Mouse (Mus musculus) monocyte, adult 2 months (primary cell): ENCODE measurements around the gene Srsf10.

Experiments used
- DNase-seq, 2 experiments: peaks; one replicate each; pipeline ENCODE4 v3.0.0; 2022; ENCODE audit warnings: low spot score in 2 of 2, low read depth in 1 of 2

Srsf10 gene

GRCm38 (mm10) chr4:135855536-135856222 is at the start of gene Srsf10:
TSS of gene Srsf10 (plus strand) at chr4:135855747.
- peak; percentile 83 to 91 for DNase-seq

DNA sequence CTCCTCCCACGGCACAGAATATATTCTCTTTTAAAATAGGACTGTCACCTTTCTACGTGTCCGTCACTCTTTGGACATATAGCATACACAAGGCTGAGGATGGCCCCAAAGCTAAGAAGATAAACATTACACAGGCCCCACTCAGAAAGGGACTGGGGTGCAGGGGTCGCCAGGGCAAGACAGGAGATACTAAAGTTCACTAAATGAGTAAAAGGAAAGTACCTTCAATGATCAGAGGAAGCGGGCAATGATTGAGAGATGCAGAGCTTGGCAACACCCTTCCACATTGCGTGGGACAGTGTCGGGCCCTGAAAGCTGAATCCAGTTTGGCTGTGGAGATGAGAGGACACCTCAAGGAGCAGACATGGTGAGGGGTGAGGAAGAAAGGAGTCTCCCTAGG is 40.7 kb upstream of the Srsf10 start:
- DNase-seq = no peak

DNA sequence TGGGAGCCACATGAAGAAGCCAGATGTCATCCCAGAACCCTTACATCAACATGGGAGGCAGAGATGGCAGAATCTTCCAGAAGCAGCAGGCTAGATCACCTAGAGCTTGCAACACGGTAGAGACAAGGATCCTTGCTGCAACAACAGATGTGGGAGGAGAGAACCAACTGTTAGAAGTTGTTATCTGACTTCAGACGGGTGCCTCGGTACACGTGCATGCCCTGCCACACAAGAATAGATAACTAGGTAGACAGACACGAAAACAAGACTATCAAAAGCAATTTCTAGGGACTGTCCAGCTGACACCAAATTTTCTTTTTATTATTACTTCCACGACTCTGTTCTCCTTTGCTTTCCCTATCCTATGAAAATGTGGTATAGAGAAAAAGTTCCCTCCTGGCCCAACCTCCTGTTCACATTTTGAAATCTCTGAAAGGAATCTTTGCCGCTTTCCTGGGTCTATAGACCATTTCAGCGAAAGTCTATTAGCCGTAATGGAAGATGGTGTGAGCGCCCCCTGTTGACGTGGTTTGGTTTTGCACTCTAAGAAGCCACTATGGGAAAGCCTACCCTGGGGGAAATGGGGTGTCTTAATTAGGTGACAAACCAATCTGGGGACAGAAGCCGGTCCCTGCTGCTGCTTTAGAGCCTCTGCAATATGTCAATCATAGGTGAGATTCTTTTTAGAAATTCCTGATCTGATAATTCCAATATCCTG is 38.5 kb upstream of the Srsf10 start:
- peak in 1 of 2 experiments; percentile 23 for DNase-seq

DNA sequence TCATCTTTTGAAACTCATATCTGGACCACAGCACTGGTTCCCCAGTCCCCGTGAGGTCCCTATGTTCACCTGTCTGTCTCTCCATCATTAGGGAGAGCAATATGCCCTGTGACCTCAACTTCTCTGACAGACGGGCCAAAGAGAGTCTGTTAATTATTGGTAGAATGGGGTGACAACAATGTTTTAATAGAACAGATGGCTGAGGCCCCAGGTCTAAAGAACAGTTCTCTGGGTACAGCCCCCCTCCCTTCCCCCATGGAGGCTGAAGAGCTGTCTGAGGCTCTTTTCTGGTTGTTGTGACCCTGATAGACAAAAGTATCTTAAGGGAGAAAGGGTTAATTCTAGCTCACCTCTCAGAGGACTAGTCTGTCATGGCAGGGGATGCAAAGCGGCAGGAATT is 37.2 kb upstream of the Srsf10 start:
- DNase-seq = no peak

GRCm38 (mm10) chr4:135819826-135820526 is 35.6 kb upstream of the Srsf10 start:
- DNase-seq = peak; percentile 27 to 43

- DNase-seq = no peak
Measured at GRCm38 (mm10) chr4:135821772-135822171, 33.8 kb upstream of the Srsf10 start.

GRCm38 (mm10) chr4:135823298-135823697 is 32.2 kb upstream of the Srsf10 start:
- no peak for DNase-seq

- DNase-seq = no peak
Measured at GRCm38 (mm10) chr4:135824254-135824653, 31.3 kb upstream of the Srsf10 start.

- no peak for DNase-seq
Measured at GRCm38 (mm10) chr4:135828491-135828890, 27.1 kb upstream of the Srsf10 start.

- no peak for DNase-seq
Measured at GRCm38 (mm10) chr4:135832070-135832469, 23.5 kb upstream of the Srsf10 start.

DNA sequence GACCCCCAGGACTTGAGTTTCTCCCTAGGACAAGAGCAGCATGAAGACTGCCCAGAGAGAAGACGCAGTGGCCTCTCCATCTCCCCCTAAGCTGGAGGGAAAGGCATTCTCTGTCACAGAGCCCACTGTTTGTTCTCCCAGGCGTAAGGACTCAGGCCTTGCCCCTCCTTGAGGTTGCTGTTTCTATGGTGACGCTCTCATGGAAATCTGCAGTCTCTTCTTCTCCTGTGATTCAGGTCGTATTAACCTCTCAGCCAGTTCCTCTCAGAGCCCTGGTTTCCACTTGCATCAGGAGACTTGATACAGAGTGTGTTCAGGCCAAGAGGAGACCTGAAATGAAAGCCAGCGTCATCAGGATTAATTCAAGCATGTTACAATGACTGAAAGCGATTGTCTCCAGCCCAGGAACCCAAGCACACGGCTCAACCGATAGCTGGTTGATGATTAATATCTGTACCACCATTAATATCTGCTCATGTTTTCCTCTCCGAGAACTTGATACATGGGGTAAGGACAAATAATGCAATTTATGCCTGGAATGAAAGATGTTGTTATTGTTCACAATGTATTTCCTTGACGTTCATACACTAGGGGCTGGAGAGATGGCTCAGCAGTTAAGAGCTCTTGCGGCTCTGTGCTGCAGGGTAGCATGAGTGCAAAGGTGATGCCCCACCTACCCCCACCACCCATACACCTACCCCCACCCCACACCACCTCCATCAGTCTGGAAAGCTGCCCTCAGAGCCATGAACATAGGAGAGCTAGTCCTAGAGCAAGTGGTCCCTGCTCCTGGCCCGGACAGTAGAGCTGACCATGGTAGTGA is 22.0 kb upstream of the Srsf10 start:
- no peak for DNase-seq

DNA sequence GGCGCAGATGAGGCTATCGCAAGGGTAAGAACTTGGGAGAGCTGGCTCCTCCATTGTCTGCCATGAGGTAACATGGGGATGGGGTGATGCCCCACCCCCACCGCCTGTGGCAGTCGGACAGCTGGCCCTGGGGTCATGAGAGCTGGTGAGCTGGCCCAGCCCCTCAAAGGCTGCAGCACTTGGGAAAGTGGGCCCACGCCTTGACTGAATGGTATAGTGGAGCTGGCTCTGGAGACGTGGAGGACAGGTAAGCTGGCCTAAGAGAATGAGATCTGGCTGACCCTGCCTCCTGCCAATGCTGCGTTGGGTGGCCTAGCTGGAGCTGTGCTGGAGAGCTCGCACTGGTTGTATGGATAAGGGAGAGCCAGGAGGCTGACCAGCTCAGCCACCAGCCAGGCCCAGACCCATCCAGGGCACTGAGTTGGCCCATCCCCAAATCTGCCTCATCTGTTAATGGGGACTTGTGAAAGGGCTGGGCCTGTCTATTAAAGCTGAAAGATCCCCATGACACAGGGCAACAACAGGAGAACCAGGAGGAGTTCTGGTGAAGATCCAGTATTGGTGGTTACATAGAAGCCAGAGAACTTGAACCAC is 21.3 kb upstream of the Srsf10 start:
- no peak for DNase-seq

DNA sequence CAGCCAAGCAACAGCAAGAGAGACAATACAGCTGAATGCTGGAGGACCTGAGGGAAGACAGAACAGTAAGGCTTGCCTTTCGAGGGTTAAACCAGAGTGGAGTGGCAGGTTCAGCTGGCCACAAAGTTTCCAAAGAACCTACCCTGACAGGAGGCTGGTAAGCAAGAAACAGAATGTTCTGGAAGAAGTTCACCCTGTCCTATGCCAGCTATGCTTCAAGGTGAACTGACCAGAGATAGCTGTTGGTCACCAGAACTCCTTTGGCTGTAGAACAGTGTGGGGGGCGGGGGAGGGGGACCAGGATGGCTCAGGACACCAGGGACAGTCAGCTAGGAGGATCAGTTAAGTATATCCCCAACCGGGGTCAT is 16.6 kb upstream of the Srsf10 start:
- DNase-seq = no peak

GRCm38 (mm10) chr4:135839293-135840011 is 16.1 kb upstream of the Srsf10 start:
- no peak for DNase-seq

DNA sequence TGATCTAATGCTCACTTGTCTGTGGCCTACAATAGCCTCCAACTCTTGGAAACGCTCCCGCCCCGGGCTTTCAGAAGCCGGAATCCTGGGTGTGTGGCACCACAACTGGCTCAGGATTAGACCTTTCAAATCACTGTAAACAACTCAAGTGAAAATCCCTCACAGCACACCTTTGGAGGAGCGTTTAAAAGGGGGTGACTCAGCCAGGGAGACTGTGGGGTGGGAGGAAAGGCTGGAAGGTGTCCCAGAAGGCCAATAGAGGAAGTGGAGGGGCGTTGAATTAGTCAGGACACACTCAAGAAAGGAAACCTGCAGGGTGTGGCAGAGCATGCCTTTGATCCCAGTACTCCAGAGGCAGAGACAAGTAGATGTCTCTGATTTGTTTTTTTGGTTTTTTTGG is 11.1 kb upstream of the Srsf10 start:
- DNase-seq = no peak

DNA sequence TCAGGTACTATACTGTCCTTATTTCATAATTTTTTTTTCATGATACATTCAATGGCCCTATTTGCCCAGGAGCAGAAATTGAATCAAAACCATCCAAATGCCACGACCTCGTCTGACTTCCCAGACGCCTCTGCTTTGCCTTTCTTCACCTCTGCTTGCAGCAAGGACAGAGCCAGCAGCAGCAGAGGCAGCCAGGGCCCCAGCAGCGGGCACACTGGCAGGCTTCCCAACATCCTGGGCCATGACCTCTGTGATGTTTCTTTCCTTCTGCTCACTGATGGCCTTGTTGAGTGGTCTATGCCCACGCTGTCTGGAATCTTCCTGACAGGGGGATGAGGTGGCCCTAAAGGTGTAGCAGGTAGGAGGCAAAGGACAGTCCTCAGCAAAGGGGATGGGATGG is 8.0 kb upstream of the Srsf10 start:
- no peak for DNase-seq

DNA sequence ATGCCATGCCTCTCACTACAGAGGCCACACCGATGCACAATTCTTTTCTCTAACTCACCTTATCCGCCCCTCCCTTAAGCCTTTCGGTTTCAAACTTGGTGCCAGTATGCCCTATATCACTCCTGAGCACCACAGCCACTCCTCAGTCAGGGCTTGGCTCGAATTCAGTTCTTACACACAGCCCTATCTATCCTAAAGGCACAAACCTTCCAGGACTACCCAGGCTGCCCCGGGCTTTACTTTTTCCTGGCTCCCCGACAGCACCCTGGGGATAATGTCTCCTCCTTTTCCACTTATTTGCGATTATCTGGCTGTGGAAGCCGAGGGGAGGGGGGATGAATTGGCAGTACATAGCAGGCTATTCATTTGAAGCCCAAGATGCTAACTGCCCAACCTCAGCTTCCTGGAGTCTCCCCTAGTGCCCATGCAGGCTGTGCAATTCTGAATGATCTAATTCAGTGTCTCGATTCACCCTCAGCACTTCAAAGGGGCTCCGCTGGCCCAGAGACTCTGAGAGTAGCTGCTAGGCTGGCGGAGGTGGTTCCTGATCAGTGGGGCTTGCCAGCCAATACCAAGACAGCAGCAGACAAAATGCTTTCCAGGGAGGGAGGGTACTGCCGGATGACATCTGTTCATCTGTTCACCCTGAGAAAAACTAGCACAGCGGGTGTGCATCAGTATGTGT is 5.0 kb upstream of the Srsf10 start:
- no peak for DNase-seq

DNA sequence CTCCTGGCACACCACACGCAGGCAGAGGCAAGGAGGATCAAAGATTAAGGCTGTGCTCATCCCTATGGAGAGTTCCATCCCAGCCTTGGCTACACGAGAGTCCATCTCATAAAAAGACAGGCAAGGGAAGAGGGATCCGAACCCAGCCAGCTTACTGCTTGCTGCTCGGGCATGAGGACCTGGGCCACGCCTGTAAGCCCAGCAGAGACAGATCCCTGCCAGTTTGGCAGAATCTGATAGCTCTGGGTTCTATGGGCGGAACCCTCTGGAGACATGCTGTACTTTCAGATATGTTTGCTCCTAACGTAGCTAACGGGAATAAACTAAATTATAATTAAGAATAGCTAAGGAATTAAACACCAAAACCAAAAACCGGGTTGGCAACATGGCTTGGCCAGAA is 3.6 kb upstream of the Srsf10 start:
- DNase-seq = no peak

DNA sequence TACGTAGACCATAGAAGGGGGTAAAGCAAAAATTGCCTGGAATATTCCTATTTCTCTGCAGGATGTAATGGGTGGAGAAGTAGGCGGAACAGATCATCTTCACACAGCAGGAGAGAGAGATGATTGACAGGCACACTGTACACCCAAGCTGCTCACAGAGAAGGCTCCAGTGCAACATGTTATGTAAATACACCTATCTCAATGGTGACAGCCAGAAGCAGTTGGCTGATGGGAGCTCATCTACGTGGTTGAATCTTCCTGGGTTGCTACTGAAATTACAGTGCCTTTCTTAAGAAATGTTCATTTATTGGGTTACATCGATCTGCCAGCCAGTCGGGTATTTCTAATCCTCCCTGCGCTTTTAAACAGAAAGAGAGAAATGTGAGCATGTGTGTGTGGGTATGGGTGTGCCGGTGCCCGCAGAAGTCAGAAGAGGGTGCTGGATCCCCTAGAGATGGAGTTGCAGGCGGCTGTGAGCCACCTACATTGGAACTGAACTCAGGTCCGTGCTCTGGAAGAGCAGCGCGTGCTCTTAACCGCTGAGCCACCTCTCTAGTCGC is 1.5 kb upstream of the Srsf10 start:
- no peak for DNase-seq
